Mouse (Mus musculus) myocyte (in vitro differentiated cells): ENCODE results near the gene Tgm6. TPM values are rescaled to one million over a fixed set of nuclear protein-coding genes. Genes with fewer than 3 reads are reported as not detected.

ENCODE experiments used
- H3K27me3 ChIP-seq: one replicate; pipeline ENCODE4 v1.6.1; 2011; ENCODE audit not compliant: control insufficient read depth, insufficient read depth, insufficient read length
- H3K36me3 ChIP-seq: one replicate; pipeline ENCODE4 v1.6.1; 2011; ENCODE audit not compliant: control insufficient read depth, insufficient read depth
- H3K4me2 ChIP-seq: one replicate; pipeline ENCODE4 v1.6.1; 2011; ENCODE audit warnings: low read depth, control low read depth
- H3K4me3 ChIP-seq: one replicate; pipeline ENCODE4 v1.5.1; 2011; ENCODE audit warnings: mild to moderate bottlenecking, control low read depth, moderate library complexity
- H3K79me2 ChIP-seq: one replicate; pipeline ENCODE4 v1.6.1; 2011; ENCODE audit not compliant: control insufficient read depth, insufficient read depth
- H3ac ChIP-seq: one replicate; pipeline ENCODE4 v1.6.1; 2011; ENCODE audit not compliant: control insufficient read depth, insufficient read length
- CEBPB ChIP-seq: IDR thresholded peaks from 2 replicates; pipeline ENCODE4 v1.6.1; 2011; ENCODE audit warnings: mild to moderate bottlenecking, moderate library complexity; ENCODE audit not compliant: poor library complexity, insufficient read depth, severe bottlenecking
- E2F4 ChIP-seq: IDR thresholded peaks from one replicate; pipeline ENCODE4 v1.6.1; 2011; ENCODE audit warnings: mild to moderate bottlenecking, control low read depth, moderate library complexity; ENCODE audit not compliant: insufficient read depth
- MAX ChIP-seq: IDR thresholded peaks from one replicate; pipeline ENCODE4 v1.6.1; 2011; ENCODE audit warnings: low read depth, mild to moderate bottlenecking, control low read depth
- MYOD1 ChIP-seq, 3 experiments: IDR thresholded peaks; one replicate each; pipeline ENCODE4 v1.6.1; 2011; ENCODE audit warnings: control low read depth in 2 of 3, low read depth in 2 of 3, mild to moderate bottlenecking in 2 of 3, moderate library complexity in 1 of 3; ENCODE audit not compliant: insufficient read length in 2 of 3, control insufficient read depth in 1 of 3
- MYOG ChIP-seq, 3 experiments: IDR thresholded peaks; one replicate each; pipeline ENCODE4 v1.6.1; 2011; ENCODE audit warnings: control low read depth in 2 of 3, low read depth in 2 of 3, mild to moderate bottlenecking in 2 of 3; ENCODE audit not compliant: insufficient read length in 2 of 3, control insufficient read depth in 1 of 3, insufficient read depth in 1 of 3
- POLR2A ChIP-seq: IDR thresholded peaks from one replicate; pipeline ENCODE4 v1.6.1; 2011; ENCODE audit warnings: low read depth, mild to moderate bottlenecking, control low read depth, moderate library complexity; ENCODE audit not compliant: insufficient read length
- POLR2AphosphoS2 ChIP-seq: IDR thresholded peaks from one replicate; pipeline ENCODE4 v1.6.1; 2011; ENCODE audit warnings: low read depth, control low read depth; ENCODE audit not compliant: insufficient read length
- REST ChIP-seq: IDR thresholded peaks from one replicate; pipeline ENCODE4 v1.6.1; 2011; ENCODE audit warnings: mild to moderate bottlenecking, control low read depth, moderate library complexity; ENCODE audit not compliant: insufficient read depth, insufficient read length
- SRF ChIP-seq: IDR thresholded peaks from one replicate; pipeline ENCODE4 v1.6.1; 2011; ENCODE audit warnings: low read depth; ENCODE audit not compliant: control insufficient read depth, insufficient read length
- TCF12 ChIP-seq: IDR thresholded peaks from one replicate; pipeline ENCODE4 v1.6.1; 2011; ENCODE audit warnings: mild to moderate bottlenecking, control low read depth; ENCODE audit not compliant: poor library complexity, insufficient read depth, severe bottlenecking
- TCF3 ChIP-seq: IDR thresholded peaks from one replicate; pipeline ENCODE4 v1.6.1; 2011; ENCODE audit warnings: low read depth, control low read depth; ENCODE audit not compliant: insufficient read length
- USF1 ChIP-seq: IDR thresholded peaks from one replicate; pipeline ENCODE4 v1.6.1; 2011; ENCODE audit warnings: low read depth, mild to moderate bottlenecking, control low read depth, moderate library complexity
- polyA plus RNA-seq: library from polyadenylated mRNA; unstranded; fragments of >200 nt; fragmentation: generic; extraction: Trizol; gene quantifications from one replicate; pipeline ENCODE4 v1.2.1, GENCODE M21; 2012; ENCODE audit warnings: missing spikeins

Tgm6 gene
- polyA plus RNA-seq, 1 experiment = not detected

DNA sequence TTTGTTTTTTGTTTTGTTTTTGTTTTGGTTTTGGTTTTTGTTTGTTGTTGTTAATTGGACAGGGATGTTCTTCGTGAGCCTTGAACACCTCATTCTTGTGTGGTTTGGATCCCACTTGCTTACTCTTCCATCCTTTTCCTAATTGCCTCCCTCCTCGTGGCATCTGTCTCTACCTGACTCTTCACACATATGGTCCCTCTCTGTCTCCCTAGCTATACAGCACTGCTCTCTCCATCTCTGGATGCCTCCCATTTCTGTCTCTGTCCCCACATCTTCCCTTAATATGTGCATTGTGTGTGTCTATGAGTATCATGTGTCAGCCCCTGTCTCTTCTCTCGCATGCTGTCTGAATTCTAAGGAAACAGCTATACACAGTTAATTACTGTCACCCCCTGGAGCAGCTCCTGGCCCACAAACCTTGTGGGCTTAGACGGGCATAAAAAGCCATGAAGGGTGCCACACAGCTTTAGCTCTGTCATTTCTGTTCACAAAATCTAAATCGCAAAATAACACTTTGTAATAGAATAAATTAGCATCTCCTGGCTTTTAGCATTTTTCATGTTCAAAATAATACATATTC, 34.0 kb downstream of the Tgm6 start:
- no peaks in the 10 kb centered on the region for H3K79me2 ChIP-seq
- H3K4me2 ChIP-seq = no peak overlapping the region
- H3ac ChIP-seq = no peak overlapping the region
- H3K36me3 ChIP-seq = no peaks in the 10 kb centered on the region
- H3K4me3 ChIP-seq = no peak overlapping the region
- H3K27me3 ChIP-seq = no peaks in the 10 kb centered on the region
- TF ChIP-seq POLR2AphosphoS2 (no peak), REST (no peak), POLR2A (no peak), E2F4 (no peak), USF1 (no peak), CEBPB (no peak), MYOG (IDR thresholded peaks at IDR 0.05; ENCODE audit: control insufficient read depth in 1 of 3, insufficient read depth in 1 of 3, insufficient read length in 2 of 3, low read depth in 2 of 3) (no peak), MYOD1 (IDR thresholded peaks at IDR 0.05; ENCODE audit: control insufficient read depth in 1 of 3, insufficient read length in 2 of 3, low read depth in 2 of 3) (no peak), SRF (no peak), TCF3 (no peak), TCF12 (no peak), MAX (no peak)

DNA sequence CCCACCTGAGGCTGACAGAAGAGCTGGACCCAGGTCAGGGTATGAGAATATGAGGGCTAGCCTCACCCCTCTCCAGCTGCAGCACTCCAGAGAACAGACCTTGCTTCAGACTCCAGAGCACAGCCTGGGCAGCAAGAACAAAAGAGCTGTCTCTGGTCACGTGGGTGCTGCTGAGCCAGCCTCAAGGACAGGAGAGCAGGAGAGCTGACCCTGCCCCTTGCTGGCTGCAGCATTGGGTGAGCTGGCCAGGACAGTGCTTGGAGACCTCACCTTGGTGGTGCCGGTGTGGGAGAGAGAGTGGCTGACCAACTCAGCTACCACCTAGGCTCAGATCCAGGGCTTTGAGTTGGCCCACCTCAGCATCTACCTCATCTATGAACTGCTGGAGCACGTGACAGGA, 43.0 kb downstream of the Tgm6 start:
- H3K36me3 ChIP-seq = no peaks in the 10 kb centered on the region
- H3ac ChIP-seq = no peak overlapping the region
- no peaks in the 10 kb centered on the region for H3K79me2 ChIP-seq
- H3K4me2 ChIP-seq = no peak overlapping the region
- H3K27me3 ChIP-seq = no peaks in the 10 kb centered on the region
- no peak overlapping the region for H3K4me3 ChIP-seq
- TF ChIP-seq MYOD1 (IDR thresholded peaks at IDR 0.05; ENCODE audit: control insufficient read depth in 1 of 3, insufficient read length in 2 of 3, low read depth in 2 of 3) (no peak), USF1 (no peak), E2F4 (no peak), MYOG (IDR thresholded peaks at IDR 0.05; ENCODE audit: control insufficient read depth in 1 of 3, insufficient read depth in 1 of 3, insufficient read length in 2 of 3, low read depth in 2 of 3) (no peak), REST (no peak)

DNA sequence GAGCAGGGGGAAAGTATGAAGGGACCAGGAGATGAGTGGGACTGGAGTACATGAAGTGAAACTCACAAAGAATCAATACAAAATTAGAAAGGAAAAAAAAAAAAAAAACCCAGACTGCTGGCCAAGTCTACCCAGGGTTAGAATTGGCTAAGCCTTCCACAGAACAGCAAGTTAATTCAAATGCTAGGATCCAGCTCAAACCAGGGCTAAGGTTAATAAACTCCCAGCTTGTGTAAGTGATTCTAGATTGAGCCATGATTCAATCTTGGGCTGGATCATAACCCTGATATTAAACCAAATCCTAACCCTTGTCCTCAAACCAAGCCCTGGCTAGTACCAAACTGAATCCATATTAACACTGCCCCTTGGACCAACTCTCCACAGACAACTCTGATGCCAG, 43.6 kb downstream of the Tgm6 start:
- H3K36me3 ChIP-seq = no peaks in the 10 kb centered on the region

DNA sequence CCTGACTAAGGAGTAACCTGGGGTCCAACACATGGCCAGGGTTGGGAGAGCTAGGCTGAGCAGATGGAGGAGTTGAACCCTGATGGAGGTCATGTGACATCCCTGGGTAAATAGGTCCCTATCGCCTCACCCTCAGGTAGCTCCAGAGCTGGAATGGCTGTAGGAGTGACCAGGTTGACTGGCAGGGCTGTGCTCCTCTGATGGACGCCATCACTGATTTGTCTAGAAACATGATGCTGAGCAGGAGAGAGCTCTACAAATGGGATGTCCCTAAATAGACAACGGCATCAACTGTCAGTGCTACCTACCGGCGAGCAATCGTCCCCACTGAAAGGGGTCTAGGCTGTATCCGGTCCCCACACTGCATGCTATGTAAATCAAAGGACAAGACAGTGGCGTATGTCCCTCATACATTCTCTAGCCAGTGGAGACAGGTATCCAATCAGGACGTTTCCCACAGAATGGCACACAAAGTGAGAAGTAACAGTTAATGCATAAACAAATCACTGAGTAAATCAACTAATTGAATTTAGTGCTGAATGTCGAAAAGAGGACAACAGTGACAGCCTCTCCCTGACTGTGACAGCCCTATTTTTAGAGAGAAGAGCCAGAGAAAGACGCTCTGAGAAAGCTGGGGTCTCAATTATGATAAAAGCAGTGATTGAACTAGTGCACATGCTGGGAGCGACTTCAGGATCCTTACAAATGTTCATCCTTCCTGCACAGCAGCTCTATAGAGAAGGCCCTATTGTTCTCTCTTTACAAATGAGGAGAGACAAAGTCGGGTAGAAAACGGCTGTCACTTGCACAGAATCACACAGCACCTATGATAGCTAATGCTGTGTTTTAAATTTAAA, 45.2 kb downstream of the Tgm6 start:
- no peak for TF ChIP-seq SRF
- Histone ChIP-seq H3K79me2 (no peaks in the 10 kb centered on the region), H3K4me3 (no peak overlapping the region), H3K4me2 (no peak overlapping the region), H3ac (no peak overlapping the region), H3K27me3 (no peaks in the 10 kb centered on the region), H3K36me3 (no peaks in the 10 kb centered on the region)

More for the DNA sequence above, 43.6 kb downstream of the Tgm6 start:
- Histone ChIP-seq H3ac (no peak overlapping the region), H3K4me3 (no peak overlapping the region), H3K79me2 (no peaks in the 10 kb centered on the region), H3K4me2 (no peak overlapping the region), H3K27me3 (no peaks in the 10 kb centered on the region)
- no peak for TF ChIP-seq MYOD1 (IDR thresholded peaks at IDR 0.05; ENCODE audit: control insufficient read depth in 1 of 3, insufficient read length in 2 of 3, low read depth in 2 of 3)
- TF ChIP-seq MAX = no peak
- TF ChIP-seq SRF = no peak
- TF ChIP-seq REST = no peak
- TF ChIP-seq USF1 = no peak
- TF ChIP-seq CEBPB = no peak
- no peak for TF ChIP-seq E2F4
- TF ChIP-seq TCF3 = no peak
- TF ChIP-seq POLR2AphosphoS2 = no peak
- no peak for TF ChIP-seq TCF12
- TF ChIP-seq POLR2A = no peak
- no peak for TF ChIP-seq MYOG (IDR thresholded peaks at IDR 0.05; ENCODE audit: control insufficient read depth in 1 of 3, insufficient read depth in 1 of 3, insufficient read length in 2 of 3, low read depth in 2 of 3)

DNA sequence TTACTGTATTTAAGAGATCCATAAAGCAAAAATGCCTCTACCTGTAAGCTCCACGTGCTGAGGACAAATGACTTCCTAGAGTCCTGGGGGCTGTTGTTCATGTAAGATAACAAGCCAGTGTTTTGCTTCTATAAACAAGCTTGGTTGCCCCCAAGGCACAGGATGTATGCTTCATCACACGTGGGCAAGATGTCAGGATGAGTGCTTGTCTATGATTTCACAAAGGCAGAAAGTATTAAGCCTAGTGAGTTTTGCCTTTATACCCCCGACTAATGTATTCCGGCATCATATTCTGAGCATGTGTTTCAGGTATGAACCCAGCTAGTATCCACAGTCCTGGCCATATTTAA, 45.8 kb downstream of the Tgm6 start:
- Histone ChIP-seq H3K36me3 (no peaks in the 10 kb centered on the region), H3K27me3 (no peaks in the 10 kb centered on the region), H3K4me3 (no peak overlapping the region), H3ac (no peak overlapping the region), H3K79me2 (no peaks in the 10 kb centered on the region), H3K4me2 (no peak overlapping the region)
- no peak for TF ChIP-seq MYOD1 (IDR thresholded peaks at IDR 0.05; ENCODE audit: control insufficient read depth in 1 of 3, insufficient read length in 2 of 3, low read depth in 2 of 3)
- no peak for TF ChIP-seq POLR2AphosphoS2
- no peak for TF ChIP-seq E2F4
